Mouse (Mus musculus): Measurements from ENCODE around the gene Pdia4. TPM values are rescaled to one million over a fixed set of nuclear protein-coding genes. Genes with fewer than 3 reads are reported as not detected.

Gene Pdia4
- polyA plus RNA-seq (2014; fragmentation: Illumina TruSeq; extraction: RNeasy Lipid Tissue Mini Kit (QIAGEN cat#74804); ENCODE audit: low read depth, low replicate concordance): 60.3 TPM

DNA sequence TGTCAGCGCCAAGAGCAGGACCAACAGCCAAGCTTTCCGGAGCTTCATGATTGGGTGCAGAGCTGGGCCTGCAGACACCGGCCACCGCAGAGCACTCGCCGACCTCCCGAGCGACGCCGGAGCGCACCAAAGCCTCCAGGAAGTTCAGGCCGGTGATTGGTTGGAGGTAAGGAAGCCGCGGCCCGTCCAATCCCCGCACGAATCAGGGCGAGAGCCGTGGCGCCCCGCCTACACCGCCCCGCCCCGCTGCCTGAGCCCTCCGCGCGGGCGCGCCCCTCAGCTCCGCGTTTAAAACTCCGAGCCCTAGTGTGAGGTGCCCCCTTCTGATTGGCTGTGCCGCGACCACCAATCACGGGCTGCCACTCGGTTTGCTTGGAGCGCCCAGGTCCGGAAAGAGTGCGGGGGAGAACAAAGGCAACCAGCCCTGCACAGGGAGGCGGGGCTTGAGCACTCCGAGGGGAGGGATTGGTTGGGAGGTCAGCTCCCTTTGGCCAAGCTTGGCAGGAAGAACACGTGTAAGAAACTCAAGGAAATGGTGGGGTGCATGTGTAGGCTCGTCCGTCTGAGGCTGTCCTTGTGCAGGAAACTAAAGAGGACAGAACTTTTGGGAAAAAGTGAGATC, at the start of gene Pdia4:
Gene Pdia4 (minus strand): TSS at position 174 of the 622 bp plus-strand sequence.

DNA sequence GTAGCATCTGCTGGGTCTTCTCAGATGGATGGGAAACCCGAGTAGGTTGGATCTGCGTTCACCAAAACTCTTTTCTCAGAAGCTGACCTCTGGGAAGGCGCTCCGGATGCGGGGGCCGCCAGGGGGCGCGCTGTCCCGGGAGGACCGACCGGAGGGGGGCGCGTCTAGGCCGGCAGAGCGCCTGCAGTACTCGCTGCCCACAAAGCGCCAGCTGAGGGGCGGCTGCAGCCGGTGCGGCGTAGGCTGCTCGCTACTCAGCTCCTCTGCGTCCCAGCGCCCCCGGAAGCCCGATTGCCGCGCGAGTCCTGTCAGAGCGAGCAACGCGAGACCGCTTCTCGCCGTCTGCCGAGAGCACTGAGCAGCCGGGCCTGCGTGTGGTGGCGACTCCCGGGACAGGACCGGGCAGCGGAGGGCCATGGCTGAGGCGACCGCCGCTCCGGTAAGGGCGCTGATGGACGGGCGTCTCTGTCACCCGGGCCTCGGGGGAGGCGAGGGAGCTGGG, 22.3 kb upstream of the Pdia4 start, which contains the start of gene Zfp398:
Gene Zfp398 (plus strand): TSS at position 180 of the 502 bp plus-strand sequence.

DNA sequence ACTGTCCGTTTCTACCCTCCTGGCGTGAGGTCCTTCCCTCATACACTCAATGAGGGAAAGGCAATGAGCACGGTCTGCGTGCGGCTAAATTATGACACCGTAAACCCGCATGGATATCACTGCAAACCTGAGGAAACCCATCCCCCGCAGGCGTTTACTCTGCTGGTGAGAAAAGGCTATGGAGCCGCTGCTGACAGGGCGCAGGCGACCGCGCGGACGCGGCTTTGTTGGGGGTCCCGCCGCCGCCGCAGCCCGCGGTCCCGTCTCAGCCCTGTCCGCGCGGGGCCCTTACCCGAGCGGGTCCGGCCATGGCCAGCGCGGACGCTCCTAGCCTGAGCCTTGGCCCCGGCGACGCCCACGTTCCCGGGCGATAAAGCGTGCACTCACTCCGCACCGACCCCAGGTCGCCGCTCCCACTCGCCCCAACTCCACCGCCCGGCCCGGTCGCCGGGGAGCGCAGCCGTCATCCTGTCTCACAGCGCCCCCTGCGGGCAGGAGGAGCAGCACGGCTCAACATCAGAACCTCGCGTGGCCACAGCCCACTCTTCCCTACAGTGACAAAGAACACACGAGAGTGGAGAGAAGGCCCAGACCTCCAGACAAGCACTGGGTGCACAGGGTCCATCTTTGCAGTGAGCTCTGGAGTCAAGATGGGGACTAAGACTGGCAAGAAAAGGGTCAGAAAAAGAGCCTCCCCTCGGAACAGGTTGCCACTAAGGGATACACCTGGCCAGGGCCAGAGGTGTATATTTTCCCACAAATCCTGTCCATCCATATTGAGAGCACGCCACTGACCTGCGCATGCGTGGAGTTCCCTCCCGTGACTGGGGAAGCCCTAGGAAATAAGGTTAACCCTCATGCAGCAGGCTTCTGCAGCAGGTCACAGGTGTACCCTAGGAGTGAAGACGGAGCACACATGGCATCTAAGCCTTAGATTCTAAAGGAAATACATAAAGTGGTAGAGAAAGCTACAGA, 17.2 kb upstream of the Pdia4 start, which contains the start of gene Zfp786:
Gene Zfp786 (minus strand): TSS at position 764 of the 975 bp plus-strand sequence.

Other genes starting within 250 kb of the Pdia4 start
- 68.0 TPM for gene Ezh2, start 218.1 kb downstream of the Pdia4 start, polyA plus RNA-seq (2014; fragmentation: Illumina TruSeq; extraction: RNeasy Lipid Tissue Mini Kit (QIAGEN cat#74804); ENCODE audit: low read depth, low replicate concordance)
- gene Zfp786, start 17.4 kb upstream of the Pdia4 start, polyA plus RNA-seq (2014; fragmentation: Illumina TruSeq; extraction: RNeasy Lipid Tissue Mini Kit (QIAGEN cat#74804); ENCODE audit: low read depth, low replicate concordance): 0.60 TPM
- 15.7 TPM for gene Zfp398, start 22.2 kb upstream of the Pdia4 start, polyA plus RNA-seq (2014; fragmentation: Illumina TruSeq; extraction: RNeasy Lipid Tissue Mini Kit (QIAGEN cat#74804); ENCODE audit: low read depth, low replicate concordance)
- 3.1 TPM for gene Zfp282, start 63.8 kb upstream of the Pdia4 start, polyA plus RNA-seq (2014; fragmentation: Illumina TruSeq; extraction: RNeasy Lipid Tissue Mini Kit (QIAGEN cat#74804); ENCODE audit: low read depth, low replicate concordance)
- gene Zfp212, start 107.0 kb upstream of the Pdia4 start, polyA plus RNA-seq (2014; fragmentation: Illumina TruSeq; extraction: RNeasy Lipid Tissue Mini Kit (QIAGEN cat#74804); ENCODE audit: low read depth, low replicate concordance): 4.5 TPM
- gene Zfp956, start 140.0 kb upstream of the Pdia4 start, polyA plus RNA-seq (2014; fragmentation: Illumina TruSeq; extraction: RNeasy Lipid Tissue Mini Kit (QIAGEN cat#74804); ENCODE audit: low read depth, low replicate concordance): 2.3 TPM
- 8.0 TPM for gene Zfp777, start 235.5 kb upstream of the Pdia4 start, polyA plus RNA-seq (2014; fragmentation: Illumina TruSeq; extraction: RNeasy Lipid Tissue Mini Kit (QIAGEN cat#74804); ENCODE audit: low read depth, low replicate concordance)